Mouse (Mus musculus) frontal cortex, postnatal 36 days (tissue): ENCODE measurements around the gene Hspbap1.

Source experiments
- DNase-seq, 2 experiments: peaks; one replicate each; pipeline ENCODE4 v3.0.0; 2022; ENCODE audit warnings: low spot score in 2 of 2

Gene Hspbap1

GRCm38 (mm10) chr16:35791962-35792521, 21.9 kb downstream of the Hspbap1 start:
- DNase-seq = no peak

- no peak for DNase-seq
Measured at GRCm38 (mm10) chr16:35802163-35802562, 32.0 kb downstream of the Hspbap1 start.

- DNase-seq = no peak
Measured at GRCm38 (mm10) chr16:35803723-35804122, 33.5 kb downstream of the Hspbap1 start.

GRCm38 (mm10) chr16:35806973-35807662, 36.9 kb downstream of the Hspbap1 start:
- no peak for DNase-seq

GRCm38 (mm10) chr16:35807663-35807992, 37.5 kb downstream of the Hspbap1 start:
- DNase-seq = no peak

GRCm38 (mm10) chr16:35808838-35809237, 38.7 kb downstream of the Hspbap1 start:
- no peak for DNase-seq

- DNase-seq = no peak
Measured at GRCm38 (mm10) chr16:35813119-35813518, 42.9 kb downstream of the Hspbap1 start.

- peak; percentile 86 to 91 for DNase-seq
Measured at GRCm38 (mm10) chr16:35817255-35818089, 47.3 kb downstream of the Hspbap1 start.

- DNase-seq = peak in 1 of 2 experiments; percentile 20
Measured at GRCm38 (mm10) chr16:35829999-35830398, 59.8 kb downstream of the Hspbap1 start.

GRCm38 (mm10) chr16:35832926-35833325, 62.8 kb downstream of the Hspbap1 start:
- DNase-seq = no peak

- DNase-seq = no peak
Measured at GRCm38 (mm10) chr16:35834653-35835052, 64.5 kb downstream of the Hspbap1 start.

GRCm38 (mm10) chr16:35839680-35840079, 69.5 kb downstream of the Hspbap1 start:
- peak in 1 of 2 experiments; percentile 20 for DNase-seq

GRCm38 (mm10) chr16:35847138-35847537, 77.0 kb downstream of the Hspbap1 start:
- no peak for DNase-seq

GRCm38 (mm10) chr16:35855846-35856245, 85.7 kb downstream of the Hspbap1 start:
- no peak for DNase-seq

- no peak for DNase-seq
Measured at GRCm38 (mm10) chr16:35856766-35857165, 86.6 kb downstream of the Hspbap1 start.

GRCm38 (mm10) chr16:35860236-35860635, 90.1 kb downstream of the Hspbap1 start:
- DNase-seq = no peak

GRCm38 (mm10) chr16:35862057-35862456, 91.9 kb downstream of the Hspbap1 start:
- no peak for DNase-seq

GRCm38 (mm10) chr16:35867726-35868125, 97.6 kb downstream of the Hspbap1 start:
- no peak for DNase-seq

- DNase-seq = no peak
Measured at GRCm38 (mm10) chr16:35869126-35869525, 99.0 kb downstream of the Hspbap1 start.

GRCm38 (mm10) chr16:35869656-35870055, 99.5 kb downstream of the Hspbap1 start:
- DNase-seq = no peak

- no peak for DNase-seq
Measured at GRCm38 (mm10) chr16:35870581-35871047, 100.4 kb downstream of the Hspbap1 start.

GRCm38 (mm10) chr16:35871048-35871851, 101.1 kb downstream of the Hspbap1 start, which contains the start of gene Parp14:
TSS of gene Parp14 (minus strand) at chr16:35871544.
- peak; percentile 5 to 10 for DNase-seq
